Mouse (Mus musculus) CH12.LX (cell line): ENCODE results near the gene Zfp661. TPM values are rescaled to one million over a fixed set of nuclear protein-coding genes. Genes with fewer than 3 reads are reported as not detected.

Experiments used
- DNase-seq: peaks from one replicate; pipeline ENCODE4 v3.0.0-alpha.2; 2013; ENCODE audit errors: extremely low read depth
- H3K27ac ChIP-seq: 2 replicates; pipeline ENCODE4 v1.5.1; 2012; ENCODE audit warnings: low read depth, mild to moderate bottlenecking, control low read depth, moderate library complexity; ENCODE audit not compliant: insufficient read depth
- H3K27me3 ChIP-seq: replicated peaks from 2 replicates; pipeline ENCODE3; 2012; ENCODE audit warnings: inconsistent platforms
- H3K36me3 ChIP-seq, 2 experiments: replicated peaks in 1 of 2; 2 replicates each; pipeline versions ENCODE3 to v1.6.1; 2012; ENCODE audit warnings: inconsistent platforms in 1 of 2, low read length in 1 of 2, mild to moderate bottlenecking in 1 of 2, mixed read lengths in 1 of 2, moderate library complexity in 1 of 2; ENCODE audit not compliant: control insufficient read depth in 1 of 2, insufficient read depth in 1 of 2
- H3K4me1 ChIP-seq, 2 experiments: 2 replicates each; pipeline ENCODE4 v1.6.1; 2012; ENCODE audit warnings: inconsistent platforms in 1 of 2, moderate library complexity in 1 of 2; ENCODE audit not compliant: insufficient read depth in 2 of 2, control insufficient read depth in 1 of 2
- H3K4me2 ChIP-seq: 2 replicates; pipeline ENCODE4 v1.6.1; 2012; ENCODE audit warnings: low read depth, mild to moderate bottlenecking, control low read depth; ENCODE audit not compliant: poor library complexity, insufficient read depth, severe bottlenecking
- H3K4me3 ChIP-seq, 3 experiments: fragments of 150-350 bp in 1 of 3; sonication (generic) in 1 of 3; replicated peaks in 1 of 3; 2 replicates each; pipeline versions ENCODE3 to v1.5.1; 2011 to 2012; ENCODE audit warnings: low read depth in 2 of 3, low read length in 2 of 3, mild to moderate bottlenecking in 2 of 3, moderate library complexity in 2 of 3, control low read depth in 1 of 3, improper control_type of control experiment in 1 of 3, inconsistent platforms in 1 of 3, mixed read lengths in 1 of 3; ENCODE audit not compliant: poor library complexity in 1 of 3
- H3K79me2 ChIP-seq: replicated peaks from 2 replicates; pipeline ENCODE4 v1.6.1; 2012; ENCODE audit warnings: mild to moderate bottlenecking, moderate library complexity; ENCODE audit not compliant: control insufficient read depth, poor library complexity, insufficient read depth, severe bottlenecking; ENCODE audit errors: extremely low read depth
- H3K9ac ChIP-seq: 2 replicates; pipeline ENCODE4 v1.6.1; 2012; ENCODE audit warnings: low read depth, mild to moderate bottlenecking, control low read depth, moderate library complexity; ENCODE audit not compliant: insufficient read depth
- H3K9me3 ChIP-seq: replicated peaks from 2 replicates; pipeline ENCODE3; 2012; ENCODE audit warnings: low read length, inconsistent platforms, mixed read lengths
- CHD2 ChIP-seq: IDR thresholded peaks from 2 replicates; pipeline ENCODE4 v1.6.1; 2011; ENCODE audit warnings: low read length, improper control_type of control experiment
- CTCF ChIP-seq, 2 experiments: IDR thresholded peaks in 1 of 2; conservative IDR thresholded peaks in 1 of 2; 2 replicates each; pipeline ENCODE4 v1.5.1; 2011 to 2012; ENCODE audit warnings: low read depth in 2 of 2, low read length in 2 of 2, improper control_type of control experiment in 1 of 2, inconsistent platforms in 1 of 2, mild to moderate bottlenecking in 1 of 2, moderate library complexity in 1 of 2
- ELF1 ChIP-seq: IDR thresholded peaks from 2 replicates; pipeline ENCODE4 v1.6.1; 2014; ENCODE audit warnings: low read depth, mild to moderate bottlenecking, inconsistent platforms, low read length, improper control_type of control experiment
- ETS1 ChIP-seq: conservative IDR thresholded peaks from 2 replicates; pipeline ENCODE4 v1.6.1; 2012; ENCODE audit warnings: low read depth, mild to moderate bottlenecking, inconsistent platforms, low read length, improper control_type of control experiment, moderate library complexity
- GABPA ChIP-seq: IDR thresholded peaks from 2 replicates; pipeline ENCODE4 v1.6.1; 2012; ENCODE audit warnings: low read depth, low read length, improper control_type of control experiment, inconsistent platforms; ENCODE audit not compliant: insufficient replicate concordance
- HCFC1 ChIP-seq: IDR thresholded peaks from 2 replicates; pipeline ENCODE4 v1.6.1; 2012; ENCODE audit warnings: low read depth, mild to moderate bottlenecking, inconsistent platforms, low read length, improper control_type of control experiment
- JUN ChIP-seq: IDR thresholded peaks from 2 replicates; pipeline ENCODE4 v1.6.1; 2011; ENCODE audit warnings: low read depth, mild to moderate bottlenecking, low read length, improper control_type of control experiment, moderate library complexity; ENCODE audit not compliant: insufficient read depth
- JUND ChIP-seq: conservative IDR thresholded peaks from 2 replicates; pipeline ENCODE4 v1.6.1; 2011; ENCODE audit warnings: low read depth, low read length, improper control_type of control experiment
- KAT2A ChIP-seq: IDR thresholded peaks from 2 replicates; pipeline ENCODE4 v1.6.1; 2012; ENCODE audit warnings: low read length, improper control_type of control experiment, inconsistent platforms; ENCODE audit not compliant: insufficient replicate concordance
- MAFK ChIP-seq: IDR thresholded peaks from 2 replicates; pipeline ENCODE4 v1.6.1; 2011; ENCODE audit warnings: low read length, improper control_type of control experiment; ENCODE audit not compliant: insufficient replicate concordance
- MXI1 ChIP-seq: IDR thresholded peaks from 2 replicates; pipeline ENCODE4 v1.6.1; 2011; ENCODE audit warnings: mild to moderate bottlenecking, low read depth, low read length, improper control_type of control experiment
- PAX5 ChIP-seq: IDR thresholded peaks from 2 replicates; pipeline ENCODE4 v1.6.1; 2012; ENCODE audit warnings: low read length, inconsistent platforms, mixed read lengths
- POLR2A ChIP-seq: IDR thresholded peaks from 2 replicates; pipeline ENCODE4 v1.6.1; 2011; ENCODE audit warnings: low read depth, mild to moderate bottlenecking, improper control_type of control experiment, low read length
- RAD21 ChIP-seq: IDR thresholded peaks from 2 replicates; pipeline ENCODE4 v1.6.1; 2011; ENCODE audit warnings: low read depth, mild to moderate bottlenecking, low read length, improper control_type of control experiment, moderate library complexity
- UBTF ChIP-seq: IDR thresholded peaks from 2 replicates; pipeline ENCODE4 v1.6.1; 2012; ENCODE audit warnings: low read depth, mild to moderate bottlenecking, inconsistent platforms, low read length, improper control_type of control experiment, moderate library complexity
- ZKSCAN1 ChIP-seq: IDR thresholded peaks from 2 replicates; pipeline ENCODE4 v1.6.1; 2012; ENCODE audit warnings: low read depth, inconsistent platforms, low read length, improper control_type of control experiment, borderline replicate concordance
- ZNF384 ChIP-seq: IDR thresholded peaks from 2 replicates; pipeline ENCODE4 v1.6.1; 2012; ENCODE audit warnings: low read depth, low read length, improper control_type of control experiment, inconsistent platforms
- dilution Hi-C: fragments of 300-500 bp; cut with MboI; formaldehyde crosslinking; loops from 2 replicates; pipeline ENCODE4 v1.14.3; 2020; ENCODE audit warnings: low sequenced_read_pairs; ENCODE audit not compliant: extremely low pct_unique_long_range_greater_than_20kb, extremely low pct_ligation_motif_present
- in situ Hi-C: fragments of 300-500 bp; cut with MboI; formaldehyde crosslinking; loops from 3 replicates; pipeline ENCODE4 v1.14.3; 2019; ENCODE audit warnings: low sequenced_read_pairs, low pct_ligation_motif_present, low pct_unique_long_range_greater_than_20kb, mixed read lengths
- polyA plus RNA-seq: library from polyadenylated mRNA; unstranded; fragments of >175 nt; gene quantifications from 2 replicates; pipeline ENCODE4 v1.2.1, GENCODE M21; 2012; ENCODE audit warnings: low read depth; ENCODE audit not compliant: insufficient read length
- total RNA-seq, 2 experiments: library from RNA; depleted of rRNA; stranded (reverse); fragments of 300-350 nt in 1 of 2; fragments of >200 nt in 1 of 2; gene quantifications; 2 replicates each; pipeline ENCODE4 v1.2.3; 2012 to 2014

Zfp661 gene
- total and polyA plus RNA-seq, 3 experiments, result 3.2 to 5.9 (median 4.7) TPM

DNA sequence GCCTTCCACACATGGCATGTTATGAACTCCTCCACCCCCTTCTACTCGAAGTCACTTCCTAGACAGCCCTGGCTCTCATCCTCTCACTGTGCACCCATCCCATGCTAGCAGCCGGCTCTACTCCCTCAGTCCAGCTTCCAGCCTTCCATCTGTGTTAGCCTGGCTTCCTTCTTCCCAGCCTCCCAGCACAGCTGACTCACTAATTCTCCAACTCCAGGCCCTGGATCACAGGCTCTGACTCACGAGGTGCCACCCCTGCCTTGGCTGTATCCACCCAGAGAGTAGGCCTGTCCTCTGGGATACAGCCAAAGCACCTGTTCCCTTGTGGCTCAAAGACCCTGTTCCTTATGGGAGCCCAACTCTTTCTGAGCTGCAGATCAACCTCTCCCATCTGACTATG is 49.3 kb downstream of the Zfp661 start:
- Histone ChIP-seq H3K9me3 (no peaks in the 10 kb centered on the region), H3K36me3 (no peaks in the 10 kb centered on the region), H3K9ac (no peak overlapping the region)
- dilution Hi-C loops, result no loop called here
- TF ChIP-seq UBTF (no peak), PAX5 (no peak), CHD2 (no peak), ZKSCAN1 (no peak), GABPA (no peak), JUN (no peak), MXI1 (no peak), JUND (no peak), CTCF (conservative IDR thresholded peaks at IDR 0.05 in 1 of 2, IDR thresholded peaks at IDR 0.05 in 1 of 2; ENCODE audit: low read depth in 2 of 2, low read length in 2 of 2) (no peak), KAT2A (no peak), ETS1 (no peak), HCFC1 (no peak), POLR2A (no peak), RAD21 (no peak), ELF1 (no peak), MAFK (no peak), ZNF384 (no peak)
- TF ChIP-seq, all 38 proteins: peak for 0
- no peaks in the 10 kb centered on the region for H3K4me1 ChIP-seq
- in situ Hi-C loops, result no loop called here
- no peak overlapping the region for H3K4me2 ChIP-seq
- no peak overlapping the region for H3K4me3 ChIP-seq
- H3K79me2 ChIP-seq, result no peaks in the 10 kb centered on the region
- H3K27me3 ChIP-seq, result peaks cover 98% of the 10 kb centered on the region
- H3K27ac ChIP-seq, result no peak overlapping the region
- no peak for DNase-seq

GRCm38 (mm10) chr2:127535363-127535762 is 51.5 kb downstream of the Zfp661 start:
- Histone ChIP-seq H3K4me3 (no peak overlapping the region), H3K4me2 (no peak overlapping the region), H3K36me3 (no peaks in the 10 kb centered on the region), H3K9me3 (no peaks in the 10 kb centered on the region), H3K4me1 (no peaks in the 10 kb centered on the region), H3K27me3 (peaks cover 96% of the 10 kb centered on the region), H3K27ac (no peak overlapping the region), H3K79me2 (no peaks in the 10 kb centered on the region), H3K9ac (no peak overlapping the region)
- in situ Hi-C loops, result no loop called here
- no peak for TF ChIP-seq CTCF (conservative IDR thresholded peaks at IDR 0.05 in 1 of 2, IDR thresholded peaks at IDR 0.05 in 1 of 2; ENCODE audit: low read depth in 2 of 2, low read length in 2 of 2)
- TF ChIP-seq CHD2, result no peak
- TF ChIP-seq MXI1, result no peak
- no peak for TF ChIP-seq GABPA
- TF ChIP-seq POLR2A, result no peak
- TF ChIP-seq JUN, result no peak
- dilution Hi-C loops, result no loop called here
- no peak for DNase-seq
